Mouse (Mus musculus) gastrocnemius, adult 2 months (tissue): Measurements from ENCODE around the gene Fcrls. TPM values are rescaled to one million over a fixed set of nuclear protein-coding genes. Genes with fewer than 3 reads are reported as not detected.

Source experiments
- DNase-seq: peaks from one replicate; pipeline ENCODE4 v3.0.0; 2022
- H3K27ac ChIP-seq: fragments of 200-600 bp; 2 replicates; pipeline ENCODE4 v1.8.1; 2022; ENCODE audit warnings: mild to moderate bottlenecking
- H3K4me3 ChIP-seq: fragments of 200-600 bp; 2 replicates; pipeline ENCODE4 v1.8.1; 2022; ENCODE audit warnings: mild to moderate bottlenecking, moderate library complexity
- CTCF ChIP-seq: fragments of 200-600 bp; IDR thresholded peaks from 2 replicates; pipeline ENCODE4 v1.8.1; 2022; ENCODE audit warnings: antibody characterized with exemption, mild to moderate bottlenecking, moderate library complexity
- intact Hi-C: fragments of 180-260 bp; cut with DNase I; formaldehyde crosslinking; loops from one replicate; pipeline ENCODE4 v1.15.1; 2025
- long read RNA-seq, 2 experiments: library from polyadenylated mRNA; stranded (forward); transcript quantifications; one replicate each; pipeline ENCODE4 v2.0.0; 2021
- total RNA-seq, 2 experiments: library from RNA; stranded (reverse); gene quantifications; 2 replicates each; pipeline ENCODE4 v1.2.3; 2021

Fcrls gene
- total RNA-seq, result 1 to 10 TPM; 1.6 to 3.4 TPM
- long read RNA-seq, experiment 1, partial matches to known transcripts, result 0 of 4 reads
- long read RNA-seq, experiment 1, other reads (novel, unspliced or antisense), result 0 of 4 reads
- long read RNA-seq, experiment 2, partial matches to known transcripts, result 0 of 1 reads
- long read RNA-seq, experiment 2, other reads (novel, unspliced or antisense), result 0 of 1 reads

DNA sequence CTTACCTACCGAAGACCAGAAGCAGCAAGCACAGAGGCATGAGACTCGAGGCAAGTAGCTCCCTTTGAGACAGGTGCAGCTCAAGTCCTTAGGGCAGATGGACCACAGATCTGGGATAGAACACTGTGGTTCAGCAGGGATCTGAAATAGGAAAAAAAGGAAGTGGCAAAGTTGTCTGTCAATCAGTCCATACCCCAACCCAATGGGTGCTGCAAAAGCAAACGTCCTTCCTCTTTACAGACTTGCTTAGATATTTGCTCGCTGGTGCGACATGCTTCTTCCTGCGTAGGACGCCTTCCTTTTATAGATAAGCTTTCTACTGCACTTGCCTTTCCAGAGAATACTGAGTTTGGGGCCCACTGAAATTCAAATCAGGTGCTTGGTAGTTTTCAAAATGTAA lies at the start of gene Fcrls:
Gene Fcrls, minus strand, starts transcription at position 303 of the 400 bp plus-strand sequence.
- intact Hi-C loops, result no loop called here
- DNase-seq, result no peak
- Histone ChIP-seq H3K27ac (no peak within 1 kb of the TSS), H3K4me3 (peak within 1 kb of the TSS; percentile 34)
- no peak for TF ChIP-seq CTCF

DNA sequence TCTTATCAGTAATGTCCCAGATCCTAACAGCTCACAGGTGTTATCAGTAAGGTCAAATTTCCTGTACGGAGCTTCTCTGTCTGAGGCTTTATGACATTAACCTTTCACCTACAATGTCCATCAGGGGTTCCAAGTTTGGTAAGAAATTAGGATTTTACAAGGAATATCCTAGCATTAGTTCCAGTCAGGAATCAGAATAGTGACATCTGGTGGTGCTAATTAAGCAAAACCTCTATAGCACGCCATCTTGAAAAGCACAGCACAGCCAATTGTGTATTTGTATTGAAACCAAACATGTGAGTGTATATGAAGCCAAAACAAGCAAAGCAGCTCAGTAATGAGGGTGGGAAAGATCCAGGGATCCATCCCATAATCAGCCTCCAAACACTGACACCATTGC lies 46.4 kb upstream of the Fcrls start:
- no peak overlapping the region for H3K4me3 ChIP-seq
- intact Hi-C loops, result no loop called here
- TF ChIP-seq CTCF, result peak; percentile 24; the same call in 1 of the 2 replicates
- DNase-seq, result no peak
- H3K27ac ChIP-seq, result no peak overlapping the region

DNA sequence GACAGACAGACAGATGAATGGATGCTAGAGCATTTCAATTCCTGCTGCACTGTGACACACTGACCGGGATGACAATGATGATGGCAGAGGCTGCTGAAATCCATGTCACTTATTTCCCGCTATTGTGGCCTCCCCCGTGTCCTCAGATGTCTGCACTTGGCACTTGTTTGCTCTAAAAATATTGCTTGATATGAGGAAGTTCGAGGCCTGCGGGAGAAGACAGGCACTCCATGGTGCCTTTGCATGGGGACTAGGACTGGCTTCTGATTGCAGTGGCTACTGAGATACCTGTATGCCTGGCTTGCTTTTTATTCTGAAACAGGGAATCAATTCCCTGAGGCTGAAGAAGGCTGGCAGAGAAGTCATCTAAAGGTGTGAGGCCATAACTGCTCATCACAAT lies 36.4 kb upstream of the Fcrls start:
- no peak for TF ChIP-seq CTCF
- Histone ChIP-seq H3K4me3 (no peak overlapping the region), H3K27ac (no peak overlapping the region)
- no peak for DNase-seq
- intact Hi-C loops, result no loop called here

DNA sequence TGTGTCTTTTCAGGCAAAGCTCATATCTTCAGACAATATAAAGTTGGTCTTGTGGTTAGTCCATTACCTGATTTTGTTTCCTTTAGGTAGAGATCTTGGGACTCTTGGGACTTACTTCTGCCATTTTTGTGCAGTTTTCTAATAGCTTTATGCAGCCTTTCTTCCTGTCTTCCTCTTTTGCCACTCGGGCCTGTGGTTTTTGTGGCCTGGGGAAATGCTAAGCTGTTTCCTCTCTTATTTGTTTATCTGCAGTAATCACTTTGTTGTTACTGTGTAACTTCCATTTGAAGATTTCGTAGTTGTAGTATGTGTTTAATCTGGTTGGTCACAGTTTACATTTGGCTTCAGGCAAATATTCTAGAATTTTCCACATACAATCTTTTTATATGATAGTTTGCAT lies 10.8 kb upstream of the Fcrls start:
- no peak for TF ChIP-seq CTCF
- Histone ChIP-seq H3K27ac (no peak overlapping the region), H3K4me3 (no peak overlapping the region)
- intact Hi-C loops, result no loop called here
- no peak for DNase-seq

DNA sequence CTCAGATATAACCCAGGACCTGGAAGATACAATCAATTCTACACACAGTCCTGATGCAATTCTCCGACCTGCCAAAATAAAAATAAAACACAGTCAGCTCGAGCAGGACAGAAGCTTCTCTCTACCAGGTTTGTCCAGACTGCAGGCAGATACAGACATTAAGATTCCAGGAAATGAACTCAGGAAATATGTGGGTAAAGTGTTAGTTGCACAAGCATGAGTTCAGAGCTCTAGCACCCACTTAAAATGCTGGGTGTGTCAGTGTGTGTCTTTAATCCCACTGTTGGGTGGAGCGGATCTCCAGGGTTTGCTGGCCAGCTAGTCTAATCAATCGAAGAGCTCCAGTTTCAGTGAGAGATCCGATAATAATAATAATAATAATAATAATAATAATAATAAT lies 3.0 kb upstream of the Fcrls start:
- no peak for DNase-seq
- intact Hi-C loops, result no loop called here
- no peak for TF ChIP-seq CTCF
- Histone ChIP-seq H3K27ac (no peak overlapping the region), H3K4me3 (no peak overlapping the region)

DNA sequence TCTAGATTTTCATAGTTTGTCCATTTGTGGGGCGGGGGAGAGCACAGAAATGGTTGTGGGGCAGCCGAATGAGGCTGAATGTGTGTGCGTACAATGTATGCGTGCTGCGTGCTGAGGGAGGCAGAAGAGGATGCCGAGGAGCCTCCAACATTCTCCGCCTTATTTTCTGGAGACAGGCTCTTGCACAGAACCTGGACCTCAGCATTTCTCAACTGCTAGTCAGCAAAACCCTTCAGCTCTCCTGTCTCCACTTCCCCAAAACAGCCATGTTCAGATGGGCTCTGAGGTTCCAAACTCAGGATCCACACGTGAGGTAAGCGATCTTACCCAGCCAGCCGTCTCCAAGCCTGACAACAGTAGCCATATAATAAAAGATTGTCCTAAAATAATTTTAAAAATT lies 8.3 kb downstream of the Fcrls start:
- Histone ChIP-seq H3K27ac (no peak overlapping the region), H3K4me3 (no peak overlapping the region)
- no peak for DNase-seq
- no peak for TF ChIP-seq CTCF
- intact Hi-C loops, result no loop called here

DNA sequence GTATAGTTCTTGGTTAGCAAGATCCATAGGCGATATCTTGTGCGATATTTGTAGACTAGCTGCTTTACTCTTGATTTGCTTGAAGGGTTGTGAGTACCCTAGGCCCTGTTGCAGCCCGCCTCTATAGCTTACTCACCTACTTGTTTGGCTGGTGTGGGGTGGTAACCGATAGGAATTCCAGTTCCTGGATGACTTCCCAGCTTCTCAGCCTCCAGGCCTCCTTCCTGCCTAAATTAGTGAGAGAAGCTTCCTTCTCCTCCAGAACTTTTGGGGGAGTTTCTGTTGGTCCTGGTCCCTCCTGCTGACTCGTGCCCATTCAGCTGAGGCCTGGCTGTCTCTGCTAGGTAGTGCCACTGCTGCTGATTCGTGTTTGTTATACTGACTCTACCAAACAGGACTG lies 14.0 kb downstream of the Fcrls start:
- intact Hi-C loops, result no loop called here
- Histone ChIP-seq H3K27ac (no peak overlapping the region), H3K4me3 (no peak overlapping the region)
- TF ChIP-seq CTCF, result no peak
- DNase-seq, result no peak

DNA sequence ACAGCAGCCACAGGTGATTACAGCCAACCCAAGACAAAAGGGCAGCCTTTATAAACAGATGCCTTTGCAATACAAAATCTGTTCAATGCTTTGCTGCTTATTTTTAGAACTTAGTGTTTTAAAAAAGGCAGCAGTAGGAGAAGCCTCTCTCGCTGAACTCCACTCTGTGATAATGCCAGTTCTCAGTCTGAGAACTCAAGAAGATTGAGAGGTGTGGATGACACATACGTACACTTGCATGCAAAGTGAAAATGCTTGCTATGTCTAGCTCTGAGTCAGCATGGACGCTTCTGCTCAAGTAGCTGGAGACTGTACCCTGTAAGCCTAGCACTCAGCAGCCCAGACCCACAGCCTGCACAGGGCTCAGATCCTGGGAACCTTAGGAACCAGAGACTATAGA lies 16.2 kb downstream of the Fcrls start:
- Histone ChIP-seq H3K4me3 (no peak overlapping the region), H3K27ac (no peak overlapping the region)
- no peak for DNase-seq
- intact Hi-C loops, result no loop called here
- no peak for TF ChIP-seq CTCF

DNA sequence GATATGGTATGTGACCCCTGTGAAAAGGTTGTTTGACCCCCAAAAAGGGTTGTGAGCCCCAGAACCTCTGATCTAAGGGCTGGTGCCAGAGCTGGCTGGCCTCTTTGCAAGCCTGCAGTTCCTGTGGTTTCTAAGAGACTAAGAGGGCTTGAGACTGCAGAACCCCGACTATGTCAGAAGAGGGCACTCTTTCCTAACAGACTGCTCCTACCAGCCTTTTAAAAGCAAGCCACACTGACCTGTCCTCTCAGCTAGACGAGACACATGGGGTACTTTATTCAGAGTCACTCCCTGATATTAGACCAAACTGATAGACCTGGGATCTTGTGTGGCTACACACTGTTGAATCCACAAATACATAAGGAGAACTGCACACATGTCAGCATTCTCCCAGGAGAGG lies 19.9 kb downstream of the Fcrls start:
- DNase-seq, result peak; percentile 20

DNA sequence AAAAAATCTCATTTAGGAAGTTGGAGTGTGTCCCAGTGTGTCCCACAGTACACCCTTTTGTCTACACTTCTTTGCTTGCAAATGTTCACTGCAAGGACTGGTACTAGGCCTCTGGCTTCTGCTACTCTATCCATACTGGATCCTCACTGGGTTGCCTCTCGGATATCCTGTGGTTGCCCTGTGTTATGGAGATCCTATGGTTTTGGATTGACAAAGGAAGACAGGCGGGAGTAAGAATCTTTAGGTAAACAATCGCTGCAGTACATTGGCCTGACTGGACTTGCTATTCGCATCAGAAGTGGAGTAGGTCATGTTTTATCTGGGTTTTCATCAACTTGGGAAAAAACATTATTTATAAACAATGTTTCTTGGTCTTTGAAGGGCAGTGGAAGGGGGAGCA lies 22.6 kb downstream of the Fcrls start:
- intact Hi-C loops, result loop anchor here (5.0 kb wide), 1 partner anchor 256 kb away; no protein-coding TSS in a partner anchor
- no peak for DNase-seq
- TF ChIP-seq CTCF, result no peak
- H3K4me3 ChIP-seq, result no peak overlapping the region
- no peak overlapping the region for H3K27ac ChIP-seq

More for the DNA sequence above, 19.9 kb downstream of the Fcrls start:
- intact Hi-C loops, result loop anchor here (5.0 kb wide), 1 partner anchor 254 kb away; no protein-coding TSS in a partner anchor
- peak; percentile 68 for TF ChIP-seq CTCF
- Histone ChIP-seq H3K4me3 (no peak overlapping the region), H3K27ac (no peak overlapping the region)

DNA sequence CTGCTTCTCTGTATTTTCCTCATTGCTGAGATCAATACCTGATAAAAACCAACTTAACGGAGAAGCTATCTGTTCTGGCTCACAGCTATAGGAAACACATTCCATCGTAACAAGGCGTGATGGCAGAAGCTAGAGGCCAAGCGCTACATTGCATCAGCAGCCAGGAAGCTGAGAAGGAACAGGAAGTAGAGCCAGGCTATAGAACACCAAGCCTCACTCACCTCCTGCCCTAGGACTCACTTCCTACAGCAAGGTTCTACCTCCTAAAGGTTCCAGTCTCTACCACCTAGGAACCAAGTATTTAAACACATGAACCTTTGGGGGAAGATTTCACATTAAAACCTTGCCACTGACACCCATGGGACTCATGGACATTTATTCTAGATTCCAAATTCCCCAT lies 39.9 kb downstream of the Fcrls start:
- TF ChIP-seq CTCF, result no peak
- Histone ChIP-seq H3K27ac (no peak overlapping the region), H3K4me3 (no peak overlapping the region)
- intact Hi-C loops, result no loop called here
- DNase-seq, result no peak

DNA sequence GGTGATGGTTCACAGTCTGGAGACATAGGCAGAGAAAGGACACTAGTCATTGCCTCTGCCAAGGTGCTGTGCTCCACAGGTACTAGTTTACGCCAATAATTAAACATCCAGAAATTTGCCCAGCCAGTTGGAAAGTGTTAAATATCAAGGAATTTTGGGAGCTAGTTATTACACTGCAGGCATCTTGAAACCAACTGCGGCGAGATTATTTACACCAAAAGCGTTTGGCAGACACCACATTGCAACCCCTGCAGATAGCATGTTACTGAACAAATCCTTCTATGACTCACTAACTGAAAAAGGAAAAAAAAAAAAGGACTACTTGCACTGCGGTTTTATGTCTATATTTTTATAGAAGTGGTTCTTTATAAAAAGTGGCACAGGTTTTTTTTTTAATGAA lies 41.2 kb downstream of the Fcrls start:
- Histone ChIP-seq H3K27ac (no peak overlapping the region), H3K4me3 (no peak overlapping the region)
- no peak for TF ChIP-seq CTCF
- DNase-seq, result no peak
- intact Hi-C loops, result no loop called here

DNA sequence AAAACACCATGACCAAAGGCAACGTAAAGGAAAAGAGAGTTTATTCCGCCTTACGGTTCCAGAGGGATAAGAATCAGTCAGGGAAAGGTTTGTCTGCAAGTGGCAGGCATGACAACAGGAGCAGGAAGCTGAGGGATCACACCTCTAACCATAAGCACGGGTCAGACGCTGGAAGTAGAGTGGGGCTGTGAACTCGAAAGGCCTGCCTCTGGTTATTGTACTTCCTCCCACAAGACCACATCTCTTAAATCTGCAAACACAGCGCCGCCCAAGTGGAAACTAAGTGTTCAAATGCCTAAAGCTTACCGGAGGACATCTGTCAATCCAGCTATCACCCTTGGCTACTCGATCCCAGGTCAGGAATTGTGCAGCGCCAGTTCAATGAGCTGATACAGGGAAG lies 48.4 kb downstream of the Fcrls start:
- intact Hi-C loops, result no loop called here
- Histone ChIP-seq H3K27ac (no peak overlapping the region), H3K4me3 (no peak overlapping the region)
- no peak for DNase-seq
- no peak for TF ChIP-seq CTCF

DNA sequence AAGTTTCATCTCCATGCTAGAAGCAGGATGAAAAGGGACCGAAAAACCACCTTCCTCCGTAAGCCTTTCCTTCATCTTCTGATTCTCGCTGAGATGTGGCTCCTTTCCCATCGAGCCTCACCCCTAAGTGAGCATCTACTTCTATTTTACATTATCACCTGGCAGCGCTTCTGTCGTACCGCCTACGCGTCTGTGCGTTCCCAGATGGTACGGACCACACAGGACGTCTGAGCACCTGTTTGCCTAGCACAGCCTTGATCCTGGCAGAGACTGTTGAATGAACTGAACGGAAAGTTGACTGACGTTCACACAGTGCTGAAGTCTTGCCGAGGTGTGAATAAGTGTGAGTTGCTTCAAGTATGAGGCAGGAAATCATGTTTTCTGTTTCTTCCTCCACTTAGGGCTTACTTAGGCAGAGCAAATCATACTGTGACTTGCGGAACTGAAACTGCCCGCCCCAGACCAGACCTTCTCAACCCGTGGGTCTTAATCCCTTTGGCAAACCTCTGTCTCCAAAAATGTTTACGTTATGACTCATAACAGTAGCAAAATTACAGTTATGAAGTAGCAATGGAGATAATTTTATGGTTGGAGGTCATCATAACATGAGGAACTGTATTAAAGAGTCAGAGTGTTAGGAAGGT lies 49.2 kb downstream of the Fcrls start:
- no peak for TF ChIP-seq CTCF
- no peak for DNase-seq
- Histone ChIP-seq H3K4me3 (no peak overlapping the region), H3K27ac (no peak overlapping the region)
- intact Hi-C loops, result no loop called here
